Mouse (Mus musculus): ENCODE data around the gene Smim14. TPM values are rescaled to one million over a fixed set of nuclear protein-coding genes. Genes with fewer than 3 reads are reported as not detected.
"Not testable (repeated sequence)": the region's sequence is repeated elsewhere in the genome, so short reads cannot be mapped to it uniquely, and the experiment has no call there.

Gene Smim14
- total RNA-seq, 2 experiments from 2014 or later = 29.5 to 32.5 TPM

- DNase-seq; intact Hi-C loops (cut with DNase I): not testable (repeated sequence)
Measured at GRCm38 (mm10) chr5:65476739-65477138, 60.2 kb downstream of the Smim14 start.

- intact Hi-C loops (cut with DNase I) = no loop called here
- DNase-seq = no peak
Measured at GRCm38 (mm10) chr5:65475806-65476205, 61.2 kb downstream of the Smim14 start.

GRCm38 (mm10) chr5:65469766-65470165 lies 67.2 kb downstream of the Smim14 start:
- DNase-seq = no peak
- intact Hi-C loops (cut with DNase I) = no loop called here

GRCm38 (mm10) chr5:65466911-65467310 lies 70.1 kb downstream of the Smim14 start:
- DNase-seq = no peak
- intact Hi-C loops (cut with DNase I) = no loop called here

GRCm38 (mm10) chr5:65460361-65460760 lies 76.6 kb downstream of the Smim14 start:
- DNase-seq = no peak
- intact Hi-C loops (cut with DNase I) = no loop called here

- DNase-seq = no peak
- intact Hi-C loops (cut with DNase I) = no loop called here
Measured at GRCm38 (mm10) chr5:65459454-65459853, 77.5 kb downstream of the Smim14 start.

GRCm38 (mm10) chr5:65457846-65458245 lies 79.1 kb downstream of the Smim14 start:
- DNase-seq = no peak
- intact Hi-C loops (cut with DNase I) = no loop called here

- no peak for DNase-seq
- intact Hi-C loops (cut with DNase I) = no loop called here
Measured at GRCm38 (mm10) chr5:65457086-65457827, 79.7 kb downstream of the Smim14 start.

- intact Hi-C loops (cut with DNase I) = loop anchor here (5.0 kb wide), 1 partner anchor 52 kb away; no protein-coding TSS in a partner anchor
- DNase-seq = peak in 1 of 2 experiments; percentile 28
Measured at GRCm38 (mm10) chr5:65454771-65455170, 82.2 kb downstream of the Smim14 start.

GRCm38 (mm10) chr5:65448941-65449340 lies 88.0 kb downstream of the Smim14 start:
- intact Hi-C loops (cut with DNase I) = no loop called here

GRCm38 (mm10) chr5:65447826-65448225 lies 89.2 kb downstream of the Smim14 start:
- intact Hi-C loops (cut with DNase I) = no loop called here
- DNase-seq = no peak

More at GRCm38 (mm10) chr5:65448941-65449340, 88.0 kb downstream of the Smim14 start:
- DNase-seq = no peak

- DNase-seq = no peak
- intact Hi-C loops (cut with DNase I) = no loop called here
Measured at GRCm38 (mm10) chr5:65446756-65447155, 90.2 kb downstream of the Smim14 start.

GRCm38 (mm10) chr5:65444981-65445380 lies 92.0 kb downstream of the Smim14 start:
- DNase-seq = no peak
- intact Hi-C loops (cut with DNase I) = no loop called here

- intact Hi-C loops (cut with DNase I) = no loop called here
- no peak for DNase-seq
Measured at GRCm38 (mm10) chr5:65438041-65438440, 98.9 kb downstream of the Smim14 start.

GRCm38 (mm10) chr5:65435806-65436561 lies 101.0 kb downstream of the Smim14 start, which contains the start of gene Ugdh:
Ugdh (minus strand) TSS chr5:65435949.
- peak; percentile 96 to 98 for DNase-seq
- intact Hi-C loops (cut with DNase I) = loop anchor here (2.0 kb wide), 1 partner anchor 57 kb away; the partner anchor contains the start of gene Gm43552

- peak in 1 of 2 experiments; percentile 31 for DNase-seq
- intact Hi-C loops (cut with DNase I) = loop anchor here (2.0 kb wide), 1 partner anchor 57 kb away; the partner anchor contains the start of gene Gm43552
Measured at GRCm38 (mm10) chr5:65435363-65435805, 101.6 kb downstream of the Smim14 start.

- DNase-seq = no peak
Measured at GRCm38 (mm10) chr5:65434471-65435362, 102.3 kb downstream of the Smim14 start.

GRCm38 (mm10) chr5:65429441-65429840 lies 107.5 kb downstream of the Smim14 start:
- intact Hi-C loops (cut with DNase I) = no loop called here
- no peak for DNase-seq

More at GRCm38 (mm10) chr5:65434471-65435362, 102.3 kb downstream of the Smim14 start:
- intact Hi-C loops (cut with DNase I) = loop anchor here (2.0 kb wide), 1 partner anchor 58 kb away; the partner anchor contains the start of gene Gm43552

GRCm38 (mm10) chr5:65428321-65428720 lies 108.7 kb downstream of the Smim14 start:
- DNase-seq = no peak
- intact Hi-C loops (cut with DNase I) = no loop called here

GRCm38 (mm10) chr5:65425251-65425650 lies 111.7 kb downstream of the Smim14 start:
- no peak for DNase-seq
- intact Hi-C loops (cut with DNase I) = no loop called here

Data from gastrocnemius, postnatal 36 days (tissue).